Mouse (Mus musculus): ENCODE measurements around the gene Lpin3. TPM values are rescaled to one million over a fixed set of nuclear protein-coding genes. Genes with fewer than 3 reads are reported as not detected.

Gene Lpin3
- polyA plus RNA-seq, 1 experiment from 2014 or later = 3.6 TPM

DNA sequence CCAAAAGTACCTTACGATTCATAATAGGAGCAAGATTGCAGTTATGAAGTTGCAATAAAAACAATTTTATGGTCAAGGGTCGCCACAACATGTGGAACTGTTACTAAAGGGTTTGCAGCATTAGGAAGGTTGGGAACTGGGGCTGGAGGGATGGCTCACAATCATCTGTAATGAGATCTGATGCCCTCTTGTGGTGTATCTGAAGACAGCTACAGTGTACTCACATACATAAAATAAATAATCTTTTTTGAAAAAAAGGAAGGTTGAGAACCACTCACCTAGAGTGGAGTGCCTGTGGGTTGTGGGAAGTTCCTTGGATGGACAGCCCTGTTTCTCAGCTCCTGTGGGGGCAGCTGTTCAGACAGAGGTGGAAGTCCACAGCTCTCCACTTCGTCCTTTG is 62.0 kb downstream of the Lpin3 start:
- no peak overlapping the region for H3K4me3 ChIP-seq
- no peak overlapping the region for H3K4me2 ChIP-seq
- no peak overlapping the region for H3K27ac ChIP-seq
- 57% methylated on average over 3 of the region's 3 CpGs for whole genome bisulfite sequencing
- no peaks in the 10 kb centered on the region for H3K36me3 ChIP-seq
- H3K27me3 ChIP-seq = no peaks in the 10 kb centered on the region
- H3K4me1 ChIP-seq = no peaks in the 10 kb centered on the region; the same call in 1 of the 2 replicates
- no peaks in the 10 kb centered on the region for H3K9me3 ChIP-seq
- peak; percentile 20; the same call in 1 of the 2 replicates for ATAC-seq (ENCODE audit: borderline replicate concordance, extremely low read depth, low FRiP score, low TSS enrichment)
- no peak overlapping the region for H3K9ac ChIP-seq

- 78% methylated on average over 4 of the region's 4 CpGs for WGBS
- Histone ChIP-seq H3K36me3 (peaks cover 84% of the 10 kb centered on the region), H3K27me3 (no peaks in the 10 kb centered on the region), H3K27ac (no peak overlapping the region), H3K4me2 (no peak overlapping the region), H3K9ac (no peak overlapping the region), H3K9me3 (no peaks in the 10 kb centered on the region), H3K4me1 (no peaks in the 10 kb centered on the region), H3K4me3 (no peak overlapping the region)
- ATAC-seq (ENCODE audit: borderline replicate concordance, extremely low read depth, low FRiP score, low TSS enrichment) = no peak
Measured at GRCm38 (mm10) chr2:160951595-160951994, 71.1 kb downstream of the Lpin3 start.

GRCm38 (mm10) chr2:160953131-160953873 is 72.8 kb downstream of the Lpin3 start:
- Histone ChIP-seq H3K36me3 (peaks cover 87% of the 10 kb centered on the region), H3K4me3 (no peak overlapping the region), H3K4me2 (no peak overlapping the region), H3K4me1 (no peaks in the 10 kb centered on the region), H3K27me3 (no peaks in the 10 kb centered on the region), H3K27ac (no peak overlapping the region), H3K9ac (no peak overlapping the region), H3K9me3 (no peaks in the 10 kb centered on the region)
- ATAC-seq (ENCODE audit: borderline replicate concordance, extremely low read depth, low FRiP score, low TSS enrichment) = no peak
- 76% methylated on average over 7 of the region's 7 CpGs for WGBS

DNA sequence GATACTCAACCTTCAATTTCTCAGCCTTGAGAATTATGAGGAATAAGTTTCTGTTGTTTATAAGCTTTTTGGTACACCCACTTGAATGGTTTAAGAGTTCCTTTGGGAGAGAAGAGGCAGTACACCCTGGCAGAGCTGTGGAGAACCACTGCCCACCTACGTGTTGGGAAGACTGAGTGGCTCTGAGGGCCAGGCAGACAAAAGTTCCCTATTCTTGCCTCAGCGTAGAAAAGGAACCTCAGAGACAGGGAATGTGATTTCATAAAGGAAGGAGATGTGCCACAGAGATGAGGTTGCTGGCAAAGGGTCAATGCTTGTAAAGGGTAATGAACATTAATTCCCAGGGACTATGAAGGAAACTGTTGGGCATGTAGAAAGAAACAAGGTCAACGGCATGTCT is 74.1 kb downstream of the Lpin3 start:
- no peak overlapping the region for H3K4me2 ChIP-seq
- no peak overlapping the region for H3K27ac ChIP-seq
- WGBS = 78% methylated on average over 3 of the region's 3 CpGs
- H3K27me3 ChIP-seq = no peaks in the 10 kb centered on the region
- H3K36me3 ChIP-seq = peaks cover 84% of the 10 kb centered on the region
- no peaks in the 10 kb centered on the region for H3K4me1 ChIP-seq
- H3K4me3 ChIP-seq = no peak overlapping the region
- no peaks in the 10 kb centered on the region for H3K9me3 ChIP-seq
- H3K9ac ChIP-seq = no peak overlapping the region
- ATAC-seq (ENCODE audit: borderline replicate concordance, extremely low read depth, low FRiP score, low TSS enrichment) = no peak

DNA sequence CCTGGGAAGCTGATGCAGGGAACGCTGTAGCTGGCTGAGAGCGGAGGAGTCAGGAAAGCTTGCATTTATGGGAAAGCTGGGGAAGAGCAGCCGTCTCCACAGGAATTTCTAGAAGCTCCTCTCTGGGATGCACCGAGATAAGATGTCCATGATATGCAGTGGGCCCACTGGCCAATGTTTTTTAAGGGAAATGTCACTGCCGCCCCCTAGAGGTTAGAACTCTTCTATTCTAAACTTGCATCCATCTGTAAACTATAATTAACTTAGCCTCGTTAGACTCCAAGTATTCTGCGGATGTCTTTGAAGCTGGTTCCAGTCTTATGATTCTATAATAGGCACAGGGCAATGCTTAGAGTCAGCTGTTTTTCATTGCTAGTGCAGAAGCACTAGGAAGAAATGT is 74.9 kb downstream of the Lpin3 start:
- Histone ChIP-seq H3K9ac (no peak overlapping the region), H3K4me3 (no peak overlapping the region), H3K36me3 (peaks cover 82% of the 10 kb centered on the region), H3K27me3 (no peaks in the 10 kb centered on the region), H3K4me1 (no peaks in the 10 kb centered on the region), H3K27ac (no peak overlapping the region), H3K4me2 (no peak overlapping the region), H3K9me3 (no peaks in the 10 kb centered on the region)
- WGBS = 63% methylated on average over 7 of the region's 7 CpGs
- no peak for ATAC-seq (ENCODE audit: borderline replicate concordance, extremely low read depth, low FRiP score, low TSS enrichment)

Other genes starting within 250 kb of the Lpin3 start
- gene Top1, start 234.8 kb upstream of the Lpin3 start, polyA plus RNA-seq (2015; fragmentation: Nextera tagmentation; extraction: Ambion mirVana) = 69.8 and 69.9 TPM in 2 replicates
- gene Plcg1, start 149.4 kb upstream of the Lpin3 start, polyA plus RNA-seq (2015; fragmentation: Nextera tagmentation; extraction: Ambion mirVana) = 51.4 and 53.3 TPM in 2 replicates
- 11.5 and 12.1 TPM in 2 replicates for gene Zhx3, start 7.7 kb upstream of the Lpin3 start, polyA plus RNA-seq (2015; fragmentation: Nextera tagmentation; extraction: Ambion mirVana)
- gene Emilin3, start 31.7 kb downstream of the Lpin3 start, polyA plus RNA-seq (2015; fragmentation: Nextera tagmentation; extraction: Ambion mirVana) = 11.7 and 15.5 TPM in 2 replicates
- gene Chd6, start 228.4 kb downstream of the Lpin3 start, polyA plus RNA-seq (2015; fragmentation: Nextera tagmentation; extraction: Ambion mirVana) = 28.7 and 32.8 TPM in 2 replicates

Measured in lung, embryonic 15.5 days (tissue).